Mouse (Mus musculus) WW6 (cell line): ENCODE data around the gene Gm20388.
"Not testable (repeated sequence)": the region's sequence is repeated elsewhere in the genome, so short reads cannot be mapped to it uniquely, and the experiment has no call there.

Experiments used
- DNase-seq: peaks from one replicate; pipeline ENCODE4 v3.0.0-alpha.2; 2013; ENCODE audit warnings: low read depth, low spot score

Gene Gm20388

DNA sequence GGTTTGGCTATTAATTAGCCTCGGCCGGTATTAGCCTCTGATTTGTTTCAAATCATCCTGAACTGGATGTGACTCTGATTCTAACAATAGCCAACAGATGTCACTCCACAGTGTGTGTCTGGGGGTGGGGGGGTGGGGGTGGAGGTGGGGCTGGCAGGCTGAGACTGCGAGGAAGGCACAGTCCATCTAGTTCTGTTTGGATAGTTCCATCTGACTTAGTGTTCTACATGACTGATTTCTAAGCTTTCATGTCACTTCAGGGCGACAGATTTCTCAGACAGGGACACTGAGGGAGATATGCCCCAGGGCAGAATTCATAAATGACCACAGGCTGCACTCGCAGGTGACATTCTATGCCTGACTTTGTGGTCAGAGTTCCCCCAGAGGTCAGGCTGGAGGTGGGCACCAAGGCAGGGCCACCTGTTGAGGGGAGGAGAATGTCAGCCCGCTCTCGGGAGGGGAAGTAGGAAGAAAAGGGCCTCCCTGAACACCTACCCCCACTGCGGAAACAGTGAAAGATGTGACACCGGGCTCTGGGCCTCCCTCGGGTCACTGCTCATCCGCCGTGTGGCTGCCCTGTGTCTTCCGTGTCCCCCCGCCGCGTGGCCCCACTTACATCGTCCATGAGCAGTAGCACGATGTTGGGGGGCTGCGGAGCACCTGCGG, 2700.1 kb downstream of the Gm20388 start:
- no peak for DNase-seq

DNA sequence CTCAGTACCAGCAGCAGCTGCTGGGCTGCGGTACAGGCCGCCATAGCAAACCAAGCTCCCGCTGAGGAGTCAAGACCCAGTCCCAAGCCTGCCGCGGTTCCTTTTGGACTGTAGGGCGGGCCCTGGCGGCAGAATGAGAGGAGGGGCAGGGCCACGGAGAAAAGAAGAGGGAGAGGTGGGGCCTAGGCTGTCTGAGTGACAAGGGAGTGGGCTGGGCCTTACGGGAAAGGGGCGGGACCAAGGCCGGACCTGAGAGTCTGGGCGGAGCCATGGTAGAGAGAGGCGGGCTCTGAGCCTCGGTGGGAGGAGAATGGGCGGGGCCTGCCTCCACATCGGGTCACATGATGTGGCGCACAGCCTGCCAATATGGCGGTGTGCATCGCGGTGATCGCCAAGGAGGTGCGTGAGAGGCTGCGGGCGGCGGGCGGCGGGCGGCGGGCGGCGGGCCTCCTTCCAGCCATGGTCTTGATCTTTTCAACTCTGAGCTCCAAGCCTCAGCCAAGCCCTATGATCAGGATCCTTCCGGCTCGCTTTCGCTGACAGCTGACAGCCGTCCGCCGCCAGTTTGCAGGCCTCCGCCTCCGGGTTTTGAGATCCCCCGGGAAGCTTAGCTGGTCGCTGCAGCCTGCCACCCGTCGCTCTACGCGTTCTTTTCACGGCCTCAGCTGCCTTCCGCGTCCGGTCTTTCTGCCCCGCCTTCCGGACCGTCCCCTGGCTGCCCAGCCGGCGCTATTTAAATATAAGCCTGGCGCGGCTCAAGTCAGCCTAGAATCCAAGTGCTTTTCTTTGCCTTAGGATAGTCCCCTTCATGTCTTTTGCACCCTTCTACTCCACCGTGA, 2700.9 kb downstream of the Gm20388 start, which contains the start of the genes Galns and Trappc2l:
Gene Galns, minus strand, starts transcription at position 169 of the 839 bp plus-strand sequence.
Gene Trappc2l, plus strand, starts transcription at position 346 of the 839 bp plus-strand sequence.
- DNase-seq: peak; percentile 97

DNA sequence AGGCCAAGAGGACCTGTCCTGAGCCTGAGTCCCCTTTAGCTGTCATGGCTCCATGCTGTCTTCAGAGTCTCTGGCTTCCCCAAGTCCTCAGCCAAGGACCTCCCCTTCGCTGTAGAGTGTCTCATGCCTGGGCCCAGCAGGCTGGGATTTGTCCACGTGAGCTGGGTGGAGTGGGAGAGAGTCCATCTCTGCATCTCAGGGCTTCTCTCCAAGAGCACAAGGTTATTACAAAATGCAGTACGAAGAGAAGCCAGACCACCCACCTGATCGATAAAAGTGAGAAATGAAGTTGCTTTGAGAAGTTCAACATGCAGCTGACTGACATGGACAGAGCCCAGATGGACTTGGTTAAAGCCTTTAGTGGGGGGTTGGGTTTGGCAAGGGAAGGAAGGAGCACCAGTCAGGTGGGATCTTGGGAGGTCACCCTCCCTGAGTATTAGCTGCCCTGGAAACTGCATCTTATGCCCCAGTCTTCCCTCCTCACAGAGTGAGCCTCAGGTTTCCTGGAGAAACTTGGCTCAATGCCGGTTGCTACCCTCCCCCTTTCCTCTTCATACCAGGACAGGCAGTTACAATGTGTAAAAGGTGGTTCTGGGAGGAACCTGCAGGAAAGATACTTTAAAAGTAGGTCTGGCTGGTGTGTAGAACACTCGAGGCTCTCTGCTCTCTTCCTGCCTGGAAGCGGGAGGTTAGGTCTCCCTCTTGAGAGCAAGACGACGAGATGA, 2705.7 kb downstream of the Gm20388 start:
- no peak for DNase-seq

DNA sequence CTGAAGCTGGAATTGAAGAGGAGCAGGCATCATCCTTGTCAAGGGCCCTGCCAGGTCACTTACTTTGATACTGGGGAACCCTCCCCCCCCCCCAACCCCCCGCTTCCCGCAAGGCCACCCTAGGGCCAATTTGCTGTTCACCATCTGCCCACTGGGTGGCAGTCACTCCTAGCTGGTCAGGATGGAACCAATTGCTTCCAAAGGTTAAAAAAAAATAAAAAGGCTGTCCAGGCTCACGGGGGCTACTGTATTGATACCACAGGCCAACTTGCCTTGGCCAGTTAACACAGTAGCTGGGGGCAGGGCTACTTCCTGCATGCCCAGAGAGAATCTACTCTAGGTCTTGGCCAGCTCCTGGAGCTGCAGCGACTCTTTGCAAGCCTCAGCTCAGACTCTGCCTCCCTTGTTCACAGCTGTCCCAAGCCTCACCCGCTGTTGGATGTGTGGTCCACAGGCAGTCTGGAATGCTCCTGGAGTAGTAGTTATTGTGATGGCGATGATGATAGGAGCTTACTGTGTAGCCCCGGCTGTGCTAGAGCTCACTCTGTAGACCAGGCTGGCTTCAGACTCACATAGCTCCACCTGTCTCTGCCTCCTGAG, 2707.4 kb downstream of the Gm20388 start:
- no peak for DNase-seq

DNA sequence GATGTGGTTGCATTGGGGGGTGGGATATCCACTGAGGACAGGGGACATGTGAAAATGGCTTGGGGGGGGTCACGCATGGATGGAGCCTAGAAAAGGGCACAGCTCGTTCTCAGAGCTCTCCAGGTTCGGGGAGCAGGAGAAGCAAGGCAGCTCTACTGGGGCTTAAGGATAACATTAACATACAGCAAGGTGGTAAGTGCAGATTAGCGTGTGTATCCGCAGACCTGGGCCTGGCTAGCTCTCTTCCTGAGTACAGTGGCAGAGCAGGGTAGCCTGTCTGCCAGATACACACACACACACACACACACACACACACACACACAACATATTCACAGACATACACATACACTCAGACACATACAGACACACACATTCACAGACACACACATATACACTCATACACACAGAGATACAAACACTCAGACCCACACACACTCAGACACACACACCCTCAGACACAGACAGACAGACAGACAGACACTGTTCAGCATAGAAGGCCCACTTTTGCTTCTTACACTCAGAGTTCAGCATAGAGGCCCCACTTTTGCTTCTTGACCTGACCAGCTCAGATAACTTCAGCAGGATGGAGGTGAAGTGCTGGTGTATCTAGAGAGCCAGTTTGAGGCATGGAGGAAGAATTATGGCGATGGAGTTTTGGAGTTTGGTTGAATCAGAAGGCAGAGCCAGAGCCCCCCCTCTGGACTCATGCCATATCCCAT, 2708.2 kb downstream of the Gm20388 start:
- DNase-seq: no peak

DNA sequence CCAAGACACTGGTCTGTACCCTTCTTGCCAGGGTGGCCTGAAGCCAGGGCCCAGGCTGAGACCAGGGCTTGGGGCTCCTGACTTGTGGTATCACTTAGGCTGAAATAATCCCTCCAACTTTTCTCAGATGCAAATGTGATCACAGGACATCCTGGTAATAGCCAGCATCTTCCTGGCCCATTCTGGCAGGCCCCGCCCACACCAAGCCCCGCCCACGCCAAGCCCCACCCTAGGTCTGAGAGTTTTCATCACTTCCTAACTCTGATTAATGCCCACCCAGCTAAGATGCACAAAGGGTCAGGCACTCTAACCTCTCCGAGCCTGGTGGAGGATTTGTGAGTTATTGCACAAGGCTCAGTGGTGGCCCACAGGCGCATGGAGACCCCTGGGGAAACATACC, 2709.8 kb downstream of the Gm20388 start:
- DNase-seq: no peak

DNA sequence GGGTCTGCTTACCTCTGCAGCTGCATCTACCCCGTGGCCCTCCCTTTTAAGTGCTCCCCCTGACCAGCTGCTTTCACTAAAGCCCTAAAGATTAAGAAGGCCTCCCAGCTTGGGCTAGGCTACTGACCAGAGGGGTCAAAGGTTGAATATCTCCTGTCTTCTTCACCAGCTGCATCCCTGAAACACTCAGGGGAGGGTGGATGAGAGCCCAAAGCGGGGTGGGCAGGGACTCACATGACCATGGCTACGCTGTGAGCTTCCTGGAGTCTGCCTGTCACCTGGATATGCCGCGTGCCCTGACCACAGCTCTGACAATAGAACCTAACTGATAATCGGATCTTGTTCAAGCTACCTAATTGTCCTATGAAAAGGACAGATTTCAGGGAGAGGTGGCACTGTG, 2712.1 kb downstream of the Gm20388 start, which contains the start of gene Pabpn1l:
Gene Pabpn1l, minus strand, starts transcription at position 13 of the 400 bp plus-strand sequence.
- no peak for DNase-seq

DNA sequence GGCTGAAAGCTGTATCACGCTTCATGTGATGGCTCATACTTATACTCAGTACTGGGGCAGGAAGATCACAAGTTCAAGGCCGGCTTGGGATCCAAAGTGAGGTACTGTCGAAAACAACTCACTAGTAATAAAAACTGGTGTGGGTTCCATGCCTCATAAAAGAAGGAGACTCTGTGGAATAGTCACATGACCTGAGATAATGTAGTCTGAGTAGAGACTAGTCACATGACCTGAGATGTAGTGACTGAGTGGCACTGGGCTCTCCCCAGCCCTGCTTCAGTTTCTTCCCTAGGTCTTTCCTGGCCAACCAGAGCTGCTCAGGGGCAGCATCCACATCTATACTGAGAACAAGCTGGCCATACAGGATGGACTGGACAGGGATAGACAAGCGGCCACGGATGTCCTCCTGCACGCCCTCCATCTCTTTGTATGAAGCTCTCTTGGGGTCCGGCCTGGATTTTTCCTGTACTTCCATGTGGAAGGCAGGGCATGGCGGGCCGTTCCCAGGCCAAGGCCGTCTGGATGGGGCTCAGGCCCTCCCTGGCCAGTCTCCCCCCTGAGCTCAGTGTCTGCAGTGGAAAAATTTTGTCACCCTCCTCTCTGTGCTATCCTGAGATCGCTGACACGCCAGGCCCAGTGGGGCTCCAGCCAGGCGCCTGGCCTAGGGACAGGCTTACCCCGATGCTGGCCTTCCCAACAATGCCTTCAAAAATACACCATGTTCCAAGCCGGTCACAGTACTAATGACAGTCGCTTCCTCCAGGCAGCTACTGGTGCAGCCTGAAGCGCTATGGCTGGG, 2713.4 kb downstream of the Gm20388 start:
- DNase-seq: no peak

DNA sequence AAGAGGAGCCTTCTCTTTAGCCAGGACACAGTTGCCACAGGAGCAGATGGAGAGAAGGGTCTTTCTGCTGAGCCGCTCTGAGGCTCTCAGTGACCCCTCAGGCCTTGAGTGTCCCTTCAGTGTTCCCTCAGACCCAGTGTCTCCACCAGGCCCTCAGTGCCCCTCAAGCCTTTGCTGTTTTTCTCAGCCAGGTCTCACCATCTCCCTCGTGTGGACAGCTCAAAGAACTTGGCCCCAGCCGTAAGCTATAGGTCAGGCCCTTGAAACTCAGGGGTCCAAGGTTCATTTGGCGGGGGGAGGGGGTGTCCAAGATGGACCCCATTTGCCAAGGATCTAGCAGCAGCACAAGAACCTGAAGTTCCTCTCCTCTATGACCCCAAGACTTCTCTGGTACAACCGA, 2714.0 kb downstream of the Gm20388 start:
- DNase-seq: no peak

DNA sequence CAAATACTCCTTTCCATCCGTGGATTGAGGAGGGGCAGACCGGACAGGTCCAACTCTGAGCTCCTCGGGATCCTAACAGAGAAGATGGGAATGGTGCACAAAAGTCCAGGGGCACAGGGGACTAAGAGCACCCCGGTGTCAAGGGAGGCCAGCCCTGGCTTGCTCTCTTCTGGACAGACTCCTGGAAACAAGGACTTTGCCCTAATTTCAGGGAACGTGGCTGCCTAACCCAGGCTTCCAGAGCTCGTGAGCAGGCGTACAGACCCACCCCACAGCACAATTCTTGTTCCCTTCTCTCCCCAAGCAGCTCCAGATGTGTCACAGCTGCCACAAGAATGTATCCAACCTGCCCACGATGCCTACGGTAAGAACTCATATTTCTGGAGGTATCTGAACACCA, 2715.2 kb downstream of the Gm20388 start:
- no peak for DNase-seq

DNA sequence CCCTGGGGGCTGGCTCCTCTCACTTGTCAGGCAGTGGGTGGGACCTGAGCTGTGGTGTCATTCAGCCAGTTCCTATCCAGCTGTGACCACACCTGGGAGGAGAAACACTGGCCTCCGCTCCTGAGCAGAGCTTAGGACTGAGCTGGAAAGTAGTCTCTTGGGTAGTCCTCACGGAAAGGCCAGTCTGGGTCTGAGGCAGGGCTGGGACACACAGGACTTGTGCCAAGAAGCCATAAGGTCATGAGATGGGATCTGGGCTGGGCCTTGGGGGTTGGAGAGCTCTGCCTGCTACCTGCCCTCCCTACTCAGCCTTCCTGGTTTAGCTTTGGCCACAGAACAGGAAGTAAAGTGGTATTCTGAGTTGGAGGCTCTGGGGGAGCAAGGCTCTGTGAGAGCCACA, 2716.3 kb downstream of the Gm20388 start:
- DNase-seq: no peak

DNA sequence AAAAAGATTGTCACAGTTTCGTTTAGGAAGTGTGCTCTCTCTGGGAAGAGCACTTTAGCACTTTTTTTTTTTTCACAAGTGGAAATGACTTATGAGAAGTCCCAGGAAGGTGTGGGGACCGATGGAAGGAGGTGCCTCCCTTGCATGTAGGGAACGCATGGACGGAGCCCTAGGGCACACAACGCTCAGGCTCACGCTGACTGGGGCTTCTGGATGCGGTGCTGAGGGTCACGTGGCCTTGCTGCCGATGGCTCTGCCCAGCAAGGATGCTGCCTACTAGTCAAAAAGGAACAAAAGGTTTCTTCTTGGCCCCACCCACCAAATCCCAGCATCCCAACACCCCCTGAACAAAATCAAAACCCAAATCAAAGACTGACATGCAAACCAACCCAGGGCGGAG, 2718.7 kb downstream of the Gm20388 start:
- DNase-seq: no peak

DNA sequence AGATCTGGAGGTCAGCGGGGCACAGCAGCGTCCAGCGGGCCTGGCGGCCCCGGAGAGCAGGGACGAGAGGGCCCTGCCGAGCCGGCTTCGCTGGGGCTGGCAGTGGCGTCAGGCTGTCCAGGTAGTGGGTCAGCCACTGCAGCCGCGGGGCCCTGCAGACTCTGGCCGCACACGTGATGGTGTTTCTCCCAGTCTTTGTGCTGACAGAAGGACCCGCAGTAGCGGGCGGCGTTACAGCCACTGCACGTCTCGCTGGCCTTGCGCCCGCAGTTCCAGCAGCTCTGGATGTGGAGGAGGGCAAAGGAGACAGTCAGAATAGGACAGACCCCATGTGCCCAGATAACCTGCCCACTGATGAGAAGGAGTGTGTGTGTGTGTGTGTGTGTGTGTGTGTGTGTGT, 2720.1 kb downstream of the Gm20388 start:
- no peak for DNase-seq

DNA sequence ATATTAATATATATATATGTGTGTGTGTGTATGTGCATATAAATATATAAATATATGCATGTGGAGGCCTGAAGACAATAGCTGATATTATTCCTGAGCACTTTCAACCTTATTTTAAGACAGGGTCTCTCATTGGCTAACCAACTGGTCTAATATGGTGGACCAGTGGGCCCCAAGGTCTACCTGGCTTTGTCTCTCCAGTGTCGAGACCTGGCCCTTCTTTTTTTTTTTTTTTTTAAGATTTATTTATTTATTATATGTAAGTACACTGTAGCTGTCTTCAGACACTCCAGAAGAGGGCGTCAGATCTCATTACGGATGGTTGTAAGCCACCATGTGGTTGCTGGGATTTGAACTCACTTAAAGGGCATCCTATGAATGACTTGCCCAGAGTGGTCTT, 2721.5 kb downstream of the Gm20388 start:
- not testable (repeated sequence) for DNase-seq

DNA sequence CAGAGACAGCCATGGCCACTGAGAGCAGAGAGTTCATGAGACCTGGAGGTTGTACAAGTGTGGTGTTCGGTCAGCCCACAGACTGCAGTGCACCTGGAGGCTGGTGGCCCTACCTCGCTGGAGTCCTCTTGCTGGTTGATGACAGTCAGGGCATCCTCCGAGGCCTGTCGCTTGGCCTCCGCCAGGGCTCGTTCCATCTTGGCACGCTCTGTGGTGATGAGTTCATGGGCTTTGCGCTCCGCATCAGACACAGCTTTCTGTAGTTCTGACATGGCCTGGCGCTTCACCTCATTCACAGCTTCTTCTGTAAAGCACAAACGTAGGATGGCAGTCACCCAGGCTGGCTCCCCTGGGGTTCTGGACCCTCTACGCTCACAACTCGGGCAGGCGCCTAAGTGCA, 2722.6 kb downstream of the Gm20388 start:
- DNase-seq: no peak

DNA sequence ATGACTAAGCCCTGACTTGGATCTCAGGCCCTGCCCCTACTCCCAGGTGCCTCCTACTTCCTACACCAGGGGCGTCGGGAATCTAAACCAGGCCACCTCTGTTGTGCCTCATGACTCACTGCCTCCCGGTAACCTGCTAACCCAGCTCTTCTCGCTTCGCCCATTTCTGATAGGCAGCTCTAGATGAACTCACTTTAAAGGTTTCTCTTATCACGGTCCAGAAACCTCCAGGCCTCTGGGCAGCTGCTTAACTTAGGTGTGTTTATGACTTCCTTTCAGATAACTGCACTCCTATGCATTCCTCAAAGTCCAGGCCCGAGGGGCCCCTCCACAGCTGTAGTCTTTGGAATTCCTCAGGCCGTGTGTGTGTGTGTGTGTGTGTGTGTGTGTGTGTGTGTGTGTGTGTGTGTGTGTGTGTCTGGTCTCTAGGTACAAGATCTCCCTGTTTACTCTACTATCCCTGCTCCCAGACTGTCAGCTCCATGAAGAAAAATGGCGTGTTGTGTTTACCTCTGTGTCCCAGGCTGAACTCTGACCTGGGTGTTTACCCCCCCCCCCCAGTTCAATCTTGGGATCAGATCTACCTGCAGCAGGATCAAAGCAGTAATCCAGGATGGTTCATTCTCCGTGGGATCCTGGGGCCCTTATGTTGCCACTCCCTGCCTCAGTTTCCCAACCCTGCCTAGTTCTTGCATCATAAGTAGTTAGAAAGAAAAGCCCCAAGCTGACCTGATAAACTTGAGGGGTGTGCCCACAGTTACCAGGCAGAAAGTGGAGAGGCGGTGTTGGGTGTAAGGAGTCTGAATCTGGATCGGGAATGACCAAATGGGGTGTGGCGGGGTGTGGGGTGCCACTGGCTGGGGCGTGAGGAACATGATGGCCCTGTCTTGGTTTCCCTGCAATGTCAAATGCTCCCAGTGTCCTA, 2725.5 kb downstream of the Gm20388 start:
- no peak for DNase-seq

DNA sequence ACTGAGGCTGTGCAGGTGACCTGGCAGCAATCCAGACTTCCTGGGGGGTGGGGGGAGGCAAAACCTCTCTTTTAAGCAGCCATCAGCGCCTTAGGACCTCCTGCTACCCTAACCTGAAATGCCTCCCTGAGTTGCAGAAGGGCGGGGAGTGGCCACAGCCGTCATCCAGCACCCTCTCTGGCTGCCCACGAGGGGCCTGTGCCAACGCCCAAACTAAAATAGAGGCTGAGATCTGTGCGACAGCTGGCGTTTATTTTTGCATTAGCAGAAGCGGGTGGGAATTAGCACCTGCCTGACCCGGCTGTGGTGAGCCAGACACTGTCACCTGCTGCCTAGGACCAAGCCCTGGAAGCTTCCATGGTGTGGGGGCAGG, 2726.1 kb downstream of the Gm20388 start:
- DNase-seq: no peak

DNA sequence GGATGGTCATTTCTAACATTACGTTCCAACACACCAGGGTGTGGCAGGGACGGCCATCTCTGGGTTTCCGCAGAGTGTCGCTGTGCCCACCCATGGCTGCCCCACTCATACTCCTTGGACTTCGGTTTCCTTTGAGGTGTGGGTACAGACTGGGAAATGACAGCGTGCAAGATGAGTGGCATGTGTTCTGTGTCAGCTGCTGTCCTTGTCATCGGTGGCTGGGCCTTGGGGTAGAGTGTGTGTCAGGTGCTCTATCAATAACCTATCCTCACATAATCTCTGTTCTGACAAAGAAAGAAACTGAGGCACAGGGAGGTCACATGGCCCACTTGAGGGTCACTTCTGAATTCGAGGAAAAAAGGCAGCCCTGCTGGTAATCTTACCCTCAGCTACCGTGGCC, 2726.6 kb downstream of the Gm20388 start:
- no peak for DNase-seq

DNA sequence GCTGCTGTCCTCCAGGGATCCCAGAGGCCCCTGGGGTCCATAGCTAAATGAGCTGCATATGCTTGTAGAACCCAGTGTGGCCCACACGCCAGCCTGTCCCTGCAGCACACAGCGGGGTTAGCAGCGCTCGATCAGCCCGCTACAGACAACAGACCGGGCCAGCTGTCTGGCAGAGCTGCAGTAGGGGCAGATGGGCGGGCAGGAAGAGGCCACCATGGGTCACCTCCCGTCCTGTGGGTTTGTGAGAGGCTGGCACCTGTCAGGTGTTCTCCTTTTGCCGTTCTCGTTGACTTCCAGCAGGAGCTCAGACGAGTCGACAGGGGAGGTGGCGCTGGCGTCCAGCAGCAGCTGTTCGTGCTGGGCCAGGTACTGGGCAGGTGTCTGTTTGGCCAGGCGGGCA, 2728.0 kb downstream of the Gm20388 start:
- no peak for DNase-seq
